Mouse (Mus musculus): Measurements from ENCODE around the gene Gpr84.

Gene Gpr84

GRCm38 (mm10) chr15:103307125-103307524 is 3.3 kb downstream of the Gpr84 start:
- in situ Hi-C loops (cut with MseI, MboI), result no loop called here

GRCm38 (mm10) chr15:103305792-103306645 is 4.4 kb downstream of the Gpr84 start:
- in situ Hi-C loops (cut with MseI, MboI), result no loop called here

GRCm38 (mm10) chr15:103305070-103305678 is 5.2 kb downstream of the Gpr84 start:
- in situ Hi-C loops (cut with MseI, MboI), result no loop called here

- in situ Hi-C loops (cut with MseI, MboI), result no loop called here
Observed at GRCm38 (mm10) chr15:103304616-103304969, 5.8 kb downstream of the Gpr84 start.

GRCm38 (mm10) chr15:103303916-103304615 is 6.3 kb downstream of the Gpr84 start:
- in situ Hi-C loops (cut with MseI, MboI), result no loop called here

GRCm38 (mm10) chr15:103302341-103303021 is 7.9 kb downstream of the Gpr84 start:
- in situ Hi-C loops (cut with MseI, MboI), result no loop called here

- in situ Hi-C loops (cut with MseI, MboI), result no loop called here
Observed at GRCm38 (mm10) chr15:103301547-103302340, 8.7 kb downstream of the Gpr84 start.

GRCm38 (mm10) chr15:103301046-103301445 is 9.4 kb downstream of the Gpr84 start:
- in situ Hi-C loops (cut with MseI, MboI), result no loop called here

- in situ Hi-C loops (cut with MseI, MboI), result no loop called here
Observed at GRCm38 (mm10) chr15:103300560-103300959, 9.9 kb downstream of the Gpr84 start.

- in situ Hi-C loops (cut with MseI, MboI), result no loop called here
Observed at GRCm38 (mm10) chr15:103300067-103300471, 10.3 kb downstream of the Gpr84 start.

GRCm38 (mm10) chr15:103299644-103300043 is 10.8 kb downstream of the Gpr84 start:
- in situ Hi-C loops (cut with MseI, MboI), result no loop called here

GRCm38 (mm10) chr15:103298861-103299616 is 11.4 kb downstream of the Gpr84 start:
- in situ Hi-C loops (cut with MseI, MboI), result no loop called here

GRCm38 (mm10) chr15:103298026-103298425 is 12.4 kb downstream of the Gpr84 start:
- in situ Hi-C loops (cut with MseI, MboI), result no loop called here

GRCm38 (mm10) chr15:103297313-103297712 is 13.1 kb downstream of the Gpr84 start:
- in situ Hi-C loops (cut with MseI, MboI), result no loop called here

- in situ Hi-C loops (cut with MseI, MboI), result no loop called here
Observed at GRCm38 (mm10) chr15:103295851-103296250, 14.6 kb downstream of the Gpr84 start.

- in situ Hi-C loops (cut with MseI, MboI), result no loop called here
Observed at GRCm38 (mm10) chr15:103294649-103295048, 15.8 kb downstream of the Gpr84 start.

GRCm38 (mm10) chr15:103293375-103293774 is 17.0 kb downstream of the Gpr84 start:
- in situ Hi-C loops (cut with MseI, MboI), result no loop called here

GRCm38 (mm10) chr15:103292673-103293345 is 17.6 kb downstream of the Gpr84 start:
- in situ Hi-C loops (cut with MseI, MboI), result no loop called here

- in situ Hi-C loops (cut with MseI, MboI), result no loop called here
Observed at GRCm38 (mm10) chr15:103290843-103291242, 19.6 kb downstream of the Gpr84 start.

- in situ Hi-C loops (cut with MseI, MboI), result no loop called here
Observed at GRCm38 (mm10) chr15:103290417-103290816, 20.0 kb downstream of the Gpr84 start.
